Mouse (Mus musculus): Measurements from ENCODE around the gene Ttll8.

- TF ChIP-seq CTCF (IDR thresholded peaks at IDR 0.05; ENCODE audit: low read depth, low read length) = no peak
- TF ChIP-seq POLR2A (IDR thresholded peaks at IDR 0.05; ENCODE audit: borderline replicate concordance, low read depth, low read length) = no peak
Measured at GRCm38 (mm10) chr15:88972300-88972699, 18.1 kb upstream of the Ttll8 start.
